Mouse (Mus musculus) lung, adult 2 months (tissue): ENCODE measurements around the gene Pfn4.

Source experiments
- CTCF ChIP-seq: fragments of 200-500 bp; IDR thresholded peaks from 2 replicates; pipeline ENCODE4 v1.5.1; 2011; ENCODE audit warnings: mild to moderate bottlenecking, low read length, control low read depth; ENCODE audit not compliant: insufficient read depth
- POLR2A ChIP-seq: fragments of 200-500 bp; IDR thresholded peaks from 2 replicates; pipeline ENCODE4 v1.6.1; 2011; ENCODE audit warnings: low read depth, mild to moderate bottlenecking, control low read depth, low read length, borderline replicate concordance; ENCODE audit errors: extremely low read depth

DNA sequence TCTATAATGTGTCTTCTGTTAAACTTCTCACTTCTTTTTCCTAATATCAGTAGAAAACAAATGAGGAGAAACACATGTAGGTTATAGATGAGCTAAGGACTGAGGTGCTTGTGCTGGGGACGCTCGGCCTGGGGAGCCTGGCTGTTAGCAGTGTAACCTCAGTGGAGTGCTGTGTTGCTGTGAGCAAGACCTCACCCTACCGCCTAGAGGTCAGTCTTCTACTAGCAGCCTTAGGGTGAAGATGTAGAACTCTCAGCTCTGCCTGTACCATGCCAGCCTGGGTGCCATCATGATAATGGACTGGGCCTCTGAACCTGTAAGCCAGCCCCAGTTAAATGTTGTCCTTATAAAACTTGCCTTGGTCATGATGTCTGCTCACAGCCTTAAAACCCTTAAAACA lies 58.4 kb downstream of the Pfn4 start:
- TF ChIP-seq CTCF (no peak), POLR2A (no peak)
